Mouse (Mus musculus) ES-E14 (cell line): ENCODE results near the gene Akap5.

Source experiments
- CHD2 ChIP-seq: IDR thresholded peaks from 2 replicates; pipeline ENCODE4 v1.6.1; 2014; ENCODE audit warnings: mild to moderate bottlenecking, low read depth, low read length, inconsistent platforms
- HCFC1 ChIP-seq: IDR thresholded peaks from 2 replicates; pipeline ENCODE4 v1.6.1; 2012; ENCODE audit warnings: low read length, inconsistent platforms, borderline replicate concordance; ENCODE audit not compliant: insufficient read depth
- ZC3H11A ChIP-seq: IDR thresholded peaks from 2 replicates; pipeline ENCODE4 v1.6.1; 2012; ENCODE audit warnings: low read depth, mild to moderate bottlenecking, inconsistent platforms, low read length, borderline replicate concordance
- ZNF384 ChIP-seq: IDR thresholded peaks from 2 replicates; pipeline ENCODE4 v1.6.1; 2012; ENCODE audit warnings: low read depth, low read length, inconsistent platforms

DNA sequence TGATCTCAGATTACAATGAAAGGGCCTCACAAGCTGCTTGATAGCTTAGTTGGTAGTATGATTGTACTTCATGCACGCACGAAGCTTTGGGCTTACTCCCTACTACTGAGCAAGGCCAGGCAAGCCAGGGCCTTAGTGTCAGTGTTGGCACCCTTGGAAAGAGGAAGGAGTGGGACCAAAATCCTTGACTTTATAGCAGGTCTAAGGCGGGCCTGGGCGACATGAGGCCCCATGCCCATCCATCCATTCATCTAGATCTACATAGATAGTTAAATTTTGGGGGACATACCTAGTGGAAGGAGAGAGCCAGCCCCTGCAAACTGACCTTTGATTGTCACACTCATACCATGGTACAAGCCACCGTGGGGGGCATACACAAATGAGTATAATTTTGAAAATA lies 16.3 kb upstream of the Akap5 start:
- no peak for TF ChIP-seq ZC3H11A
- no peak for TF ChIP-seq CHD2
- TF ChIP-seq ZNF384 = no peak
- TF ChIP-seq HCFC1 = no peak
